Mouse (Mus musculus) megakaryocyte, embryonic 14.5 days (primary cell): ENCODE results near the gene Glb1.

Experiments
- FLI1 ChIP-seq: IDR thresholded peaks from 2 replicates; pipeline ENCODE4 v1.6.1; 2012; ENCODE audit warnings: low read length, inconsistent platforms, mixed read lengths
- GATA1 ChIP-seq: IDR thresholded peaks from 3 replicates; pipeline ENCODE4 v1.6.1; 2012; ENCODE audit warnings: mixed read lengths, low read length, inconsistent platforms, borderline replicate concordance

GRCm38 (mm10) chr9:114442893-114443292 lies 42.0 kb downstream of the Glb1 start:
- no peak for TF ChIP-seq GATA1
- TF ChIP-seq FLI1 = no peak
